Mouse (Mus musculus): ENCODE results near the gene Ttll1.

Gene Ttll1

GRCm38 (mm10) chr15:83457541-83457940 lies 53.2 kb downstream of the Ttll1 start:
- CTCF ChIA-PET: interaction anchor here (0.6 kb wide), 1 partner anchor 104 kb away, joined by 7 read pairs; no protein-coding TSS in a partner anchor

DNA sequence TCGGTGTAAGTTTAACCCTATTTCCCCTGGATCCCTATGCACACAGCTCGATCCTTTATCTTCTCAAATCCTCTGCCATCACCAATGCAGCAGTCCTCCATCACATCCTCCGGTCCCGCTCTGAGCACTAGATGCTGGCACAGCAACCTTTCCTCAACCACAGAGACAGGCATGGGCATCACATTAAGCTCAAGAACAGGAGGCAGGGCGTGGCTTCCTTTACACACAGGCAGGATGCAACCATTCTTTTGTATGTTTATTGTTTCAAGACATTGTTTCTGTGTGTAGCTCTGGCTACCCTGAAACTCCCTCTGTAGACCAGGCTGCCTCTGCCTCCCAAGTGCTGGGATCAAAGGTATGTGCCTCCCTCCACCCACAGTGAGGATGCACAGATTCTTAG lies 55.1 kb downstream of the Ttll1 start:
- CTCF ChIA-PET: no interaction called here

DNA sequence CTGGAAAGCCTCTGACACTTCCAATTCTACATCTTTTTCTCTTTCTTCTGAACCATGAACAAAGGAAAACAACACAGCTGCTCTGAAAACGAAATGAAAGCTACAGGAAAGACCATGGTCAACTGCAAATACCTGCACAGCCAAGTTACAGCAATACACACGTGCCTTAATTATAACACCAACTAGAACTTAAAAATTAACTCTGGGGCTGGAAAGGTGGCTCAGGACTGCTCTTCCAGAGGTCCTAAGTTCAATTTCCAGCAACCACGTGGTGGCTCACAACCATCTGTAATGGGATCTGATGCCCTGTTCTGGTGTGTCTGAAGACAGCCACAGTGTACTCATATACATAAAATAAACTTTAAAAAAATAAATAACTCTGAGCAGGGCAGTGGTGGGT lies 55.7 kb downstream of the Ttll1 start:
- CTCF ChIA-PET: interaction anchor here (0.6 kb wide), 1 partner anchor 64 kb away, joined by 6 read pairs; no protein-coding TSS in a partner anchor

GRCm38 (mm10) chr15:83454419-83454818 lies 56.3 kb downstream of the Ttll1 start:
- CTCF ChIA-PET: no interaction called here

DNA sequence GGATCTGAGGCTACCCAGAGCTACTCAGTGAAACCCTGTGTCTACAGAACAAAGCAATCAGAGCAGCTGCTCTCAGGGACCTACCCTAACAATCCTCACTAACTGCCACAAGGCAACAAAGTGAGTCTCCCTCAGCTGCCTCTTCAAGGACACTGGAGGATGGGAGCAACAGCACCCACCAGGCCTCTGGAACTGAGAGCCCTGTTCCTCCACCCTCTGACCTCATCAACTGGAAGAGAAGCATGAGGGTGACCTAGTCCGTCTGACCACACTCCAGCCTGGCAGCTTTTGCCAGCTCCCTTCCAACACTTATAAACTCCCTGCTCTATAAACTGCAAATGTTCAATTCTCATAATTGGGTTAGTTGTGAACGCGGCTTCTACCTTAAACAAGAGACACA lies 56.8 kb downstream of the Ttll1 start:
- CTCF ChIA-PET: no interaction called here

- CTCF ChIA-PET: interaction anchor here (0.8 kb wide), 1 partner anchor 31 kb away, joined by 3 read pairs; no protein-coding TSS in a partner anchor
These were observed 58.4 kb downstream of the Ttll1 start for GRCm38 (mm10) chr15:83452219-83452760.

DNA sequence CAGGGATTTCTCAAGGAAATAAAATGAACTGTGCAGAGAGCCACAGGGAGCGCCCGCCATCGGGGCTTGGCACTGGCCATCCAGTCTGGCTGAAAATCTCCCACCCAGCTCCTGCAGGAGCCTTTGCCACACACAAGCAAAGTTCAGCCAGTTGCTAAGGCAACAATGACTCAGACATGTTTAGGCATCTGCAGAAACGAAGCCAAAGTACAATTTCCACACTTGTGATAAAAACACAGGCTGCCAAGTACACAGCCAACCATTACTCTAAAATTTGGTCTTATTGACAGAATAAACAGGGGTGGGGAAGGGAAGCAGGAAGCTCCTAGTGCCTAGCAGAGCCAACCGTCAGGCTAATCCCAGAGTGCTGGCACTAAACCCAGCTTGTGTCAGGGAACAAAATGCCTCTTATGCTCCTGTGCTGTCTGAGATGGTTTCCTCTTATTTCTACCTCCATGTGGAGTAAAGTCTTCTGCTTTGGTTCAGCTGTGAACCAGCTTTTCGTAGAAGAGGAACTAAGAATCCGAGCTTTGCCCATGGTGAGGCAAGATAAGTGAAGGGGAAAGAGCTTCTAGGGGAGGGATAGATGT lies 59.0 kb downstream of the Ttll1 start:
- CTCF ChIA-PET: interaction anchor here (0.5 to 0.8 kb wide), 3 partner anchors 20 to 1877 kb away, joined by 3 to 7 read pairs (median 3); no protein-coding TSS in a partner anchor

- CTCF ChIA-PET: no interaction called here
These were observed 60.7 kb downstream of the Ttll1 start for GRCm38 (mm10) chr15:83450007-83450406.

GRCm38 (mm10) chr15:83448646-83449045 lies 62.0 kb downstream of the Ttll1 start:
- CTCF ChIA-PET: no interaction called here

GRCm38 (mm10) chr15:83447791-83448544 lies 62.7 kb downstream of the Ttll1 start:
- CTCF ChIA-PET: interaction anchor here (0.5 to 0.6 kb wide), 2 partner anchors 69 to 113 kb away, joined by 3 read pairs; no protein-coding TSS in a partner anchor

DNA sequence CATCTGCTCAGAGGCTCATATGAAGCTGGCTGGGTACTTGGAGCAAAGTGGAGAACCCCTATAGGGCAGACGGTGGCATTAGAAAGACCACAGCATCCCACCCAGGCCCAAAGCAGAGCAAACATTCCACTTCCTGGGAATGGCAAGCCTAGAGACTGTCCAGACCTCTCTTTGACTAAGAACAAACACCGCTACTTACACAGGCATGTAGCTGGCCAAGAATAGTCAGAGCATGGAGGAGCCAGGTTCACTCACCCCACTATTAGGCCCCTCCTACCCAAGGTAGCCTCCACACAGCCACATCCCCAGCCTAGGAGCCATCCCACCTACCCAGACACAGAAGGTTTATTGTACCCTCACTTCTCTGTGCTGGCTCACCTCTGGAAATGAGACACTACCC lies 64.8 kb downstream of the Ttll1 start:
- CTCF ChIA-PET: no interaction called here

DNA sequence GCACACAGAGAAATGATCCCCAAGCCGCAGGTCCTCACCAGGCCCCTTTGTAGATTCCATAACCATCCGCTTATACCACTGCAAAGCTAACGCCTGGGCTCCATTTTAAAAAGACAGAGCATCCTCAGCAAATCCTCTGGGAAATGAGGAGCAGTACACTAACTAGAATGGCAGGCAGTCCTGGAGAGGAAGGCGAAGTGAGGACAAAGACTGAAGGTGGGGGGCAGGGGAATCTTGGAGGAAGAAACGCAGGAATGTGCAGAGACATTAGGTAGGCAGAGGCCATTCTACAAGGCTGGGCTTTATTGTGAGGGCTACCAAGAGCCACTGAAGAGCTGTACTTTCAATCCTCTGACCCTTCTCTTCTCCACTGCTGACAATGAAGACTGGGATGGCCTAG lies 65.3 kb downstream of the Ttll1 start:
- CTCF ChIA-PET: interaction anchor here (0.7 kb wide), 1 partner anchor 129 kb away, joined by 6 read pairs; no protein-coding TSS in a partner anchor

GRCm38 (mm10) chr15:83444425-83444824 lies 66.3 kb downstream of the Ttll1 start:
- CTCF ChIA-PET: no interaction called here

GRCm38 (mm10) chr15:83442495-83443037 lies 68.1 kb downstream of the Ttll1 start:
- CTCF ChIA-PET: no interaction called here

DNA sequence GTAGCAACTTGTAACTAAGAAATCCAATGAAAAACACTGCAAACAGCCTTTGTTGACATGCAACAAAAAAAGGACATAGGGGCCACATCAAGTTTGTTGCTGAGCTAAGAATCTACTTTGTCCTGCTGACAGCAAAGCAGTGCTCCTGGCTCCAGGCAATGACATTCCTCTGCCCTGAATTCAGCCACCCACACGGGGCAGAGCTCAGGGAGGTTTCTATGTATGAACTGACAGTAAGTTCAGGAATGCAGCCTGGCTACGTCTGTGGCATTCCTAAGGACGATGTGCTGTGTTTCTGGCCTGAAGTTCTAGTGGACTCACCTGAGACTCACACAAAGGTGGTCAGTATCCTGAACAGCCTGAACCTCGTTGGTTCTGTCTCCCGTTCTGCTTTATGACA lies 70.0 kb downstream of the Ttll1 start:
- CTCF ChIA-PET: no interaction called here

DNA sequence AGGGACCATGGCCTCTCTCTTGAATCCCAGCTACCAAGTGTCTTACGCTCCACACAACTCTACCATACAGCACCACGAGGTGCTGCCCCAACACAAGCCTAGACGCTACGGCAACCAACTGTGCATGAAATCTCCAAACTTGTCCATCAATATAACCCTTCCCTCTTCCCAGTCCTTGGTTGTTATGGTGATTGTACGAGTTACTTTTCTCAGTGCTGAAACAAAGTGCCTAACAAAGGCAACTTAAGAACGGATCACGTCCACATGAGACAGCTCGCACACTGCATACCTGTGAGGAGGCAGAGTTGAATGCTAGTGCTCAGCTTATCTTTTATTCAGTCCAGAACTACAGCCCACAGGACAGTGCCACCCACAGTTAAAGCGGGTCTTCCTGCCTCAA lies 74.2 kb downstream of the Ttll1 start:
- CTCF ChIA-PET: no interaction called here

GRCm38 (mm10) chr15:83435324-83436090 lies 75.2 kb downstream of the Ttll1 start:
- CTCF ChIA-PET: no interaction called here

GRCm38 (mm10) chr15:83434692-83435091 lies 76.0 kb downstream of the Ttll1 start:
- CTCF ChIA-PET: no interaction called here
